ENCODE assay signal across 16 mouse cellular contexts in the genomic region with DNA sequence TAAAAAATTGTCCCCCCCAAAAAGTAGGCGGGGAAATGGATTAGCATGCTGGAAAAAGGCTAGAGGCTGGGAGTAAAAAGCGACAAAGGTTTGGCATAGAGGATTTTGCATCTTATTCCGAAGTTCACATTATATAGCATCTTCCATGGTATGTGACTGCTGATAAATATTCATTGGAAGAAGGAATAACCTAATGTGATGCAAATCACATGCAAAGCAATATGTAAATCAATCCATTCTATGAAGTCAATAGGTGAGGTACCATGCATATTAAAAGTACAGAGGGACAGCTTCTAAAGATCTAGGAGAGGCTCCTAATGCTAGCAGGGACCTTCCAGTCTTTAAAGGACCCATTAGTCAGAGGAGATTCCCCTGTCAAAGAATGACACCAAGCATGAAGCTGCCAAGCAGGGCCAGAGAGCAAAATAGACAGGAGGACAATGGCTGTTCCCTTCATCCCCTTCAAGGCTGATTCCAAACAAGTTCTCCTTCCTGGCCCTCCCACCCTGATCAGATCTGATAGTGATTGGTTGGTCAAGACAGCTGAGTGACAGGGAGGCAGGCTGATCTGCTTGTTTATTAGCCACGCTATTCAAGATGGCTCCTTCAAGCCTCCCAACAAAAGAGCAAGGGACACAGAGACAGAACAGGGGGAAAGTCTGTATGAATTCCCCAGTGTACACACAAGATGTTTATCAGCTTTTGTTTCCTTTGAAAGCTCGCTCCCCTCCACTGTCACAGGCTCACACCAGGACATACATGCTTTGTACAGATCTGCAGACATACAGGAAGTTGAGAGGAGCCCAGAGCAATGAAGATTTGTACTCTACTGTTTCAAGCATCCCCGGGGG. TPM values are rescaled to one million over a fixed set of nuclear protein-coding genes. Genes with fewer than 3 reads are reported as not detected.
DNase-seq lines count a peak whose midpoint lies in the region; ATAC-seq lines count a peak whose summit lies in the region.
"Had no signal": no experiment of that assay in that cellular context is flagged by ENCODE, and none has a peak within 500 bp of the region (broad histone marks: within the 10 kb centered on the region; RNA-seq: fewer than 3 reads in every experiment).

No protein-coding gene starts in this region.

- H3K9me3 ChIP-seq in forebrain, embryonic 10.5 days, result no peaks in the 10 kb centered on the region
- no peaks in the 10 kb centered on the region for H3K9me3 ChIP-seq in hindbrain, embryonic 13.5 days
- no peaks in the 10 kb centered on the region for H3K9me3 ChIP-seq in midbrain, embryonic 14.5 days (ENCODE audit: control insufficient read depth, low read length)

- DNase-seq in ZHBTc4 (ENCODE audit: low read depth, low spot score), result peak; percentile 71
- DNase-seq in forebrain, embryonic 10.5 days (ENCODE audit: extremely low spot score, low spot score), result no peak
- DNase-seq in midbrain, embryonic 14.5 days, result peak; percentile 72
- no peak for DNase-seq in left cerebral cortex, adult 11 months (ENCODE audit: low spot score)
- no peak for DNase-seq in heart, adult 11 months
- DNase-seq in right cerebral cortex, postnatal 14 days, result no peak
- no peak for DNase-seq in layer of hippocampus, postnatal 14 days (ENCODE audit: low spot score in 2 of 2)
- DNase-seq: adrenal gland, postnatal 36 days; B cell, adult 2 months; cerebellum, adult 11 months; lung, postnatal 10 days had no signal

- H3K36me3 ChIP-seq in forebrain, embryonic 10.5 days (replicated peaks), result no peaks in the 10 kb centered on the region
- H3K36me3 ChIP-seq in hindbrain, embryonic 13.5 days, result no peaks in the 10 kb centered on the region
- H3K36me3 ChIP-seq in midbrain, embryonic 14.5 days (ENCODE audit: control insufficient read depth, insufficient read depth, low read length), result no peaks in the 10 kb centered on the region

- peak overlapping the region; percentile 54 for H3K27ac ChIP-seq in forebrain, embryonic 10.5 days
- H3K27ac ChIP-seq in hindbrain, embryonic 13.5 days, result peak overlapping the region; percentile 18
- peak overlapping the region; percentile 78 for H3K27ac ChIP-seq in midbrain, embryonic 14.5 days (replicated peaks; ENCODE audit: low read depth, low read length)
- H3K27ac ChIP-seq: kidney, postnatal 0 days; stomach, postnatal 0 days had no signal

- ATAC-seq in hindbrain, embryonic 13.5 days (ENCODE audit: low FRiP score), result peak; percentile 82
- peak; percentile 91; the same call in 1 of the 2 replicates for ATAC-seq in midbrain, embryonic 14.5 days (ENCODE audit: low FRiP score, low TSS enrichment)
- ATAC-seq: inflammation-experienced regulatory T-cells, adult 6 months had no signal

- H3K9ac ChIP-seq in hindbrain, embryonic 13.5 days, result no peak overlapping the region
- no peak overlapping the region for H3K9ac ChIP-seq in midbrain, embryonic 14.5 days (replicated peaks; ENCODE audit: low read length)

- WGBS in forebrain, embryonic 10.5 days, result 76% methylated on average over 6 of the region's 6 CpGs
- WGBS in hindbrain, embryonic 13.5 days, result 44% methylated on average over 6 of the region's 6 CpGs
- WGBS in midbrain, embryonic 14.5 days, result 24% methylated on average over 6 of the region's 6 CpGs

- peaks cover 23% of the 10 kb centered on the region for H3K4me1 ChIP-seq in forebrain, embryonic 10.5 days
- H3K4me1 ChIP-seq in hindbrain, embryonic 13.5 days (replicated peaks), result peaks cover 15% of the 10 kb centered on the region
- peaks cover 14% of the 10 kb centered on the region for H3K4me1 ChIP-seq in midbrain, embryonic 14.5 days (ENCODE audit: control insufficient read depth, insufficient read depth, low read length)

- H3K27me3 ChIP-seq in forebrain, embryonic 10.5 days (ENCODE audit: poor library complexity, severe bottlenecking), result peaks cover 10% of the 10 kb centered on the region
- no peaks in the 10 kb centered on the region for H3K27me3 ChIP-seq in hindbrain, embryonic 13.5 days
- no peaks in the 10 kb centered on the region for H3K27me3 ChIP-seq in midbrain, embryonic 14.5 days (ENCODE audit: control insufficient read depth, insufficient read depth, low read length)

- H3K4me2 ChIP-seq in hindbrain, embryonic 13.5 days, result no peak overlapping the region
- 0 out of 2 replicates have a peak overlapping the region, but pooled peaks have one; percentile 12 for H3K4me2 ChIP-seq in midbrain, embryonic 14.5 days (ENCODE audit: low read length)
- H3K4me2 ChIP-seq: liver, embryonic 11.5 days had no signal

- no peak overlapping the region for H3K4me3 ChIP-seq in forebrain, embryonic 10.5 days
- H3K4me3 ChIP-seq in hindbrain, embryonic 13.5 days, result no peak overlapping the region
- no peak overlapping the region for H3K4me3 ChIP-seq in midbrain, embryonic 14.5 days (replicated peaks; ENCODE audit: low read depth, low read length)

RNA-seq across cellular contexts. Expression of a gene that starts 44.4 kb away (rescaled TPM):
- 98.1 and 108 TPM in 2 replicates for polyA plus RNA-seq in forebrain, embryonic 10.5 days (2016; fragmentation: Nextera tagmentation; extraction: Ambion mirVana)
- 54.7 and 66.4 TPM in 2 replicates for polyA plus RNA-seq in hindbrain, embryonic 13.5 days (2015; fragmentation: Nextera tagmentation; extraction: Ambion mirVana)
- polyA plus RNA-seq in midbrain, embryonic 14.5 days (2014; fragmentation: Nextera tagmentation; extraction: Ambion mirVana), result 45.5 and 62.2 TPM in 2 replicates
- 10 to 100 TPM; 26.3 to 29.2 TPM for total RNA-seq in layer of hippocampus, postnatal 14 days (2021)
- polyA plus RNA-seq: inflammation-experienced regulatory T-cells, adult 6 months had no signal

Comparison
In these comparisons a context has a peak if more than half of its experiments do, and no peak if none do; other contexts are left out.
1. DNase-seq: peak in ZHBTc4 (single experiment) and midbrain, embryonic 14.5 days (single experiment); none in forebrain, embryonic 10.5 days (single experiment), left cerebral cortex, adult 11 months (single experiment), heart, adult 11 months (single experiment), right cerebral cortex, postnatal 14 days (single experiment) and layer of hippocampus, postnatal 14 days (0 of 2).
2. H3K27ac ChIP-seq: peak in every context shown above with its lines; median percentile 78 in midbrain, embryonic 14.5 days; 54 in forebrain, embryonic 10.5 days; 18 in hindbrain, embryonic 13.5 days.